Mouse (Mus musculus): ENCODE results near the gene Kif5c. TPM values are rescaled to one million over a fixed set of nuclear protein-coding genes. Genes with fewer than 3 reads are reported as not detected.
A peak's percentile ranks its signal among the peaks of the same experiment; 100 is the strongest.

The Kif5c gene
- polyA plus RNA-seq, 1 experiment from 2014 or later: 153 TPM

DNA sequence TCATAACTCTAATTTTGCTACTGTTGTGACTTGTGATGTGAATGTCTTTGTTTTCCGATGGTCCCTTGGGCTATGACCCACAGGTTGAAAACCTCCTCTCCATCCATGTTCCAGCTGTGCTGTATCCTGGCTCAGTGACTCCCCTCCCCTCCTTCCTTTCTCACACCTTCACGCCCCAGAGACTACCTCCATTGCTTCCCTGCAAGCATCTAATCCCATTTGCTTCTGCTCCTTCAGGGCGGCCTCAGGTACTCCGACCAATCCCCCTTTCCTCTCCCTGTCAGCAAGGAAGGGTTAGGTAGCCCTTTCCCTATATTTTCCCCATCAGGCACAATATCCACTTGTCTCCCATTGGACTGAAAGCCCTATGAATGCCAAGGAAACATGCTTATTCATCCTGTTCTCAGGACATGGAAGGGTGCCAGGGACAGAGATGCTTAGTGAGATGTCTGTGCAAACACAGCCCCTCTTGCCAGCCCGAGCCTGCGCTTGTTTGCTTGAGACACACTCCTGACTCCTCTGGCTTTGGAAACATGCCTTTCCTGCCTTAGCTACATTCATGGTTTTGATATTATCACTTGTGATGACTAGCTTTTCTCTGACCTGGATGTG lies 9.1 kb downstream of the Kif5c start:
- peaks cover 53% of the 10 kb centered on the region for H3K4me1 ChIP-seq
- ATAC-seq (ENCODE audit: low FRiP score): no peak
- H3K36me3 ChIP-seq: 0 out of 2 replicates have a peak, but pooled peaks cover 6% of the 10 kb centered on the region
- H3K27me3 ChIP-seq: no peaks in the 10 kb centered on the region
- H3K27ac ChIP-seq: no peak overlapping the region
- no peak overlapping the region for H3K4me2 ChIP-seq (replicated peaks)
- no peak overlapping the region for H3K4me3 ChIP-seq
- 84% methylated on average over 6 of the region's 6 CpGs for WGBS
- no peaks in the 10 kb centered on the region for H3K9me3 ChIP-seq (replicated peaks)
- no peak overlapping the region for H3K9ac ChIP-seq

- Histone ChIP-seq H3K4me2 (replicated peaks) (no peak overlapping the region), H3K4me1 (peaks cover 63% of the 10 kb centered on the region), H3K27me3 (no peaks in the 10 kb centered on the region), H3K36me3 (0 out of 2 replicates have a peak, but pooled peaks cover 6% of the 10 kb centered on the region), H3K9ac (no peak overlapping the region), H3K4me3 (no peak overlapping the region), H3K27ac (peak overlapping the region; percentile 18; the same call in 1 of the 2 replicates), H3K9me3 (replicated peaks) (no peaks in the 10 kb centered on the region)
- no peak for ATAC-seq (ENCODE audit: low FRiP score)
- 64% methylated on average over 12 of the region's 12 CpGs for WGBS
These were observed 10.1 kb downstream of the Kif5c start for GRCm38 (mm10) chr2:49629181-49629580.

- ATAC-seq (ENCODE audit: low FRiP score): no peak
- H3K36me3 ChIP-seq: 0 out of 2 replicates have a peak, but pooled peaks cover 6% of the 10 kb centered on the region
- H3K4me2 ChIP-seq (replicated peaks): no peak overlapping the region
- no peaks in the 10 kb centered on the region for H3K27me3 ChIP-seq
- no peaks in the 10 kb centered on the region for H3K9me3 ChIP-seq (replicated peaks)
- no peak overlapping the region for H3K4me3 ChIP-seq
- H3K27ac ChIP-seq: no peak overlapping the region
- no peak overlapping the region for H3K9ac ChIP-seq
- WGBS: 86% methylated on average over 6 of the region's 6 CpGs
- H3K4me1 ChIP-seq: peaks cover 68% of the 10 kb centered on the region
These were observed 11.5 kb downstream of the Kif5c start for GRCm38 (mm10) chr2:49630636-49631035.

- Histone ChIP-seq H3K36me3 (0 out of 2 replicates have a peak, but pooled peaks cover 6% of the 10 kb centered on the region), H3K9me3 (replicated peaks) (no peaks in the 10 kb centered on the region), H3K4me2 (replicated peaks) (peak overlapping the region; percentile 37), H3K9ac (peak overlapping the region; percentile 44), H3K27ac (peak overlapping the region; percentile 92), H3K27me3 (no peaks in the 10 kb centered on the region), H3K4me1 (peaks cover 56% of the 10 kb centered on the region), H3K4me3 (no peak overlapping the region)
- ATAC-seq (ENCODE audit: low FRiP score): peak; percentile 88
- 19% methylated on average over 9 of the region's 9 CpGs for WGBS
These were observed 14.1 kb downstream of the Kif5c start for GRCm38 (mm10) chr2:49633231-49633630.

- WGBS: 77% methylated on average over 3 of the region's 3 CpGs
- Histone ChIP-seq H3K27me3 (no peaks in the 10 kb centered on the region), H3K27ac (peak overlapping the region; percentile 36; the same call in 1 of the 2 replicates), H3K9ac (no peak overlapping the region), H3K4me1 (peaks cover 27% of the 10 kb centered on the region), H3K9me3 (replicated peaks) (peaks cover 7% of the 10 kb centered on the region; the same call in 1 of the 2 replicates), H3K4me2 (replicated peaks) (no peak overlapping the region), H3K36me3 (0 out of 2 replicates have a peak, but pooled peaks cover 3% of the 10 kb centered on the region), H3K4me3 (no peak overlapping the region)
- ATAC-seq (ENCODE audit: low FRiP score): no peak
These were observed 23.7 kb downstream of the Kif5c start for GRCm38 (mm10) chr2:49642761-49643160.

DNA sequence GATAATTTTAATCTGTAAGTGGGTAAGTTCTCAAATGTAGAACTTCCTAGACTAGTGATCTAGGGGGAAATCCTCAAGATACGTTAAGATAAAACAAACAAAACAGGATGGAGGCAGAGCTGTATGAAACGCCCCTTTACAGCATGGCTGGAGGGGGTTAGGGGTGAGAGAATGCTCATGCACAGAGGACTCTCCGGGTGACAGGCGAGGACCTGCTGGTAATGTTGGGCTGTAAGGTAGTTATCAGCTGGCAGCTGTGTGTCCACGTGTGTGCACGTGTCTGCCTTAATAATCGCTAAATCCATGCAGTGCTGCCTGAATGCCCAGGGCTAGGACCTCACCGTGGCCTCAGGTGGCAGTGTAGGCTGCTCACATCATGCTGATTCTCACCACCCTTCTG lies 24.7 kb downstream of the Kif5c start:
- H3K4me1 ChIP-seq: peaks cover 27% of the 10 kb centered on the region
- WGBS: 83% methylated on average over 8 of the region's 8 CpGs

GRCm38 (mm10) chr2:49647591-49647990 lies 28.5 kb downstream of the Kif5c start:
- Histone ChIP-seq H3K27ac (no peak overlapping the region), H3K9me3 (replicated peaks) (peaks cover 7% of the 10 kb centered on the region; the same call in 1 of the 2 replicates), H3K4me1 (peaks cover 11% of the 10 kb centered on the region), H3K9ac (no peak overlapping the region), H3K4me3 (no peak overlapping the region), H3K4me2 (replicated peaks) (no peak overlapping the region), H3K36me3 (peaks cover 8% of the 10 kb centered on the region), H3K27me3 (no peaks in the 10 kb centered on the region)
- no peak for ATAC-seq (ENCODE audit: low FRiP score)
- 85% methylated on average over 6 of the region's 6 CpGs for WGBS

More for the DNA sequence above, 24.7 kb downstream of the Kif5c start:
- no peak overlapping the region for H3K4me2 ChIP-seq (replicated peaks)
- no peak overlapping the region for H3K4me3 ChIP-seq
- 0 out of 2 replicates have a peak, but pooled peaks cover 3% of the 10 kb centered on the region for H3K36me3 ChIP-seq
- ATAC-seq (ENCODE audit: low FRiP score): no peak
- H3K27me3 ChIP-seq: no peaks in the 10 kb centered on the region
- peaks cover 7% of the 10 kb centered on the region; the same call in 1 of the 2 replicates for H3K9me3 ChIP-seq (replicated peaks)
- no peak overlapping the region for H3K9ac ChIP-seq
- H3K27ac ChIP-seq: no peak overlapping the region

DNA sequence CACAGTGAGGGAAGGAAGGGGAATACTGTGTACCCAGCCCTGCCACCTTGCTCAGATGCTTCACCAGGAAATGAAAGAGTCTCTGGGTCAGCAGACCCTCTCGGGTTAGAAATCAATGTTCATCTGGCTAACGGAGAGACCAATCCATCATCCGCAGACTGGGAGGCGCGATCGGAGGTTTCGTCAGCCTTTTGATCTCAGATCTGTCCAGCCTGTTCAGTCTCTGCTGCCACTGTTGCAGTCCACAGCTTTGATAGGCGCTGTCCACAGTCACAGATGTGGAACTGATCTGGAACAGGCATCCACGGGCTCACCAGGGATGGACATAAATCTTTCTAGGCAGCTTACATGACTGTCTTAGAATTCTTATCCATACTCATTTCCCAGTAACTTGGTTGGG lies 29.2 kb downstream of the Kif5c start:
- no peak overlapping the region for H3K27ac ChIP-seq
- WGBS: 54% methylated on average over 9 of the region's 9 CpGs
- ATAC-seq (ENCODE audit: low FRiP score): no peak; the same call in 1 of the 2 replicates
- no peak overlapping the region for H3K9ac ChIP-seq
- H3K4me3 ChIP-seq: no peak overlapping the region
- no peak overlapping the region for H3K4me2 ChIP-seq (replicated peaks)
- peaks cover 10% of the 10 kb centered on the region for H3K36me3 ChIP-seq
- peaks cover 5% of the 10 kb centered on the region for H3K4me1 ChIP-seq
- no peaks in the 10 kb centered on the region for H3K27me3 ChIP-seq
- peaks cover 7% of the 10 kb centered on the region; the same call in 1 of the 2 replicates for H3K9me3 ChIP-seq (replicated peaks)

DNA sequence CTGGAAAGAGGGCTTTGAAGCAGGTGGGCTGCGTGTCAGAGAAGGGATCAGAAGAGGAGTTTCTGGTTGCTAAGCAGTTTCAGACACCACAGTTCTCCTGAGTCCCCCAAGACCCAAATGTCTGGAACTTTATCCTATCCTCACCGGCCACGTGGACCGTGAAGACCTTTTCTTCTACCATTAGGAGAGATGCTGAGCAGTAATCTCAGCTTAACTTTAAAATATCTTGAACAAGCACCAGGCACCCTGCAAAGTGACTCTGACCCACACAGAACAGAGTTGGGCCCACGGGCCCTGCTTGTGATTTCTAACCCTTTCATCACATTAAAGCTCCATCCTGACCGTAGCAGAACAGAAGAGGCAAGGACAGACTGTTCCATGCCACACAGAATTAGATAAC lies 29.7 kb downstream of the Kif5c start:
- ATAC-seq (ENCODE audit: low FRiP score): no peak
- peaks cover 5% of the 10 kb centered on the region for H3K4me1 ChIP-seq

GRCm38 (mm10) chr2:49649211-49649610 lies 30.1 kb downstream of the Kif5c start:
- H3K4me2 ChIP-seq (replicated peaks): no peak overlapping the region
- no peak overlapping the region for H3K27ac ChIP-seq
- WGBS: 81% methylated on average over 10 of the region's 10 CpGs
- peaks cover 8% of the 10 kb centered on the region for H3K36me3 ChIP-seq
- no peak overlapping the region for H3K4me3 ChIP-seq
- ATAC-seq (ENCODE audit: low FRiP score): no peak
- H3K9ac ChIP-seq: no peak overlapping the region
- peaks cover 3% of the 10 kb centered on the region; the same call in 1 of the 2 replicates for H3K9me3 ChIP-seq (replicated peaks)
- H3K27me3 ChIP-seq: no peaks in the 10 kb centered on the region
- peaks cover 5% of the 10 kb centered on the region for H3K4me1 ChIP-seq

More for the DNA sequence above, 29.7 kb downstream of the Kif5c start:
- Histone ChIP-seq H3K27me3 (no peaks in the 10 kb centered on the region), H3K9ac (no peak overlapping the region), H3K36me3 (peaks cover 10% of the 10 kb centered on the region), H3K4me3 (no peak overlapping the region), H3K27ac (no peak overlapping the region), H3K4me2 (replicated peaks) (no peak overlapping the region), H3K9me3 (replicated peaks) (peaks cover 7% of the 10 kb centered on the region; the same call in 1 of the 2 replicates)
- WGBS: 93% methylated on average over 6 of the region's 6 CpGs

DNA sequence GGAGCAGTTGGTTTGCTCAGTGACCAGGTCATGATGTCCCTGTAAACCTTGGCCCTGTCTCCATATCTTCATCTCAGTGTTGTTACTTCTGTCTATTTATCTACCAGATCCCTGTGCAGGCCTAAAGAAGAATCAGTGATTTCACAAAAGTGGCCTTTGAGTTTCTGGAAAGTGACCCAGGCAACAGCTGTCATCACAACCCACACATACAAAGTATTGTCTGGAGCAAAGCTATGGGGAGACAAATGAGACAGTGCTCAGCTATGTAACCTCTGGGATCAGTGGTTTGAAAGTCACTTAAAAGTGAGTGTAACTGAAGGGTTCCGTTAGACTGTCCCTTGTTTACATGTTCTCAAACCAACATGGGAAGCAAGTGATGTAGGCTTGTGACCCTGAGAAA lies 32.6 kb downstream of the Kif5c start:
- WGBS: 74% methylated on average over 1 of the region's 1 CpGs
- H3K36me3 ChIP-seq: peaks cover 7% of the 10 kb centered on the region
- H3K27me3 ChIP-seq: no peaks in the 10 kb centered on the region
- no peak overlapping the region for H3K4me3 ChIP-seq
- no peak overlapping the region for H3K9ac ChIP-seq
- no peak for ATAC-seq (ENCODE audit: low FRiP score)
- peaks cover 26% of the 10 kb centered on the region for H3K4me1 ChIP-seq
- H3K27ac ChIP-seq: no peak overlapping the region
- H3K4me2 ChIP-seq (replicated peaks): no peak overlapping the region
- no peaks in the 10 kb centered on the region for H3K9me3 ChIP-seq (replicated peaks)

DNA sequence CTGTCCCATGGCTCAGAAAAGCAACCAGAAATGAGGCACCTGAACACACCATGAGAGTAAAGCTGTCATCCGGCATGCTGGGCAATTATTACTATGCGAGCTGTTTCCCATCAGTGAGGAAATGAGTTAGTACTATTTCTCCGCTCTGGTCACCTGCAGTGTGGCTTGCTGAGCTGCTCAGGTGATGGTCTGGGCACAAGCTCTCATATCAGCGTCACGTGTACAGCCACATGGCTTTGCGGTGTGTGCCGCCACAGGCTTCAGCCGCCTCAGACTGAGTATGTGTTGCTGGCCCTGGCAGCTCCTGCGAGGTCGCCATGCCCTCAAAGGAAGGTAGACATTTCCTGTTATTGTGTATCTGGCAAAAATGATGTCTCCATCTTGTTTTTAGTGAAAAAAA lies 35.5 kb downstream of the Kif5c start:
- H3K9ac ChIP-seq: no peak overlapping the region
- H3K4me3 ChIP-seq: no peak overlapping the region
- peaks cover 7% of the 10 kb centered on the region for H3K36me3 ChIP-seq
- no peaks in the 10 kb centered on the region for H3K27me3 ChIP-seq
- no peak overlapping the region for H3K4me2 ChIP-seq (replicated peaks)
- H3K4me1 ChIP-seq: peaks cover 32% of the 10 kb centered on the region
- no peaks in the 10 kb centered on the region for H3K9me3 ChIP-seq (replicated peaks)
- WGBS: 85% methylated on average over 10 of the region's 10 CpGs
- H3K27ac ChIP-seq: no peak overlapping the region
- no peak for ATAC-seq (ENCODE audit: low FRiP score)
